Mouse (Mus musculus) C2C12 (cell line): ENCODE data around the gene Glb1l.

ENCODE experiments used
- CEBPB ChIP-seq: IDR thresholded peaks from one replicate; pipeline ENCODE4 v1.6.1; 2011; ENCODE audit warnings: low read depth, mild to moderate bottlenecking, control low read depth, moderate library complexity
- CTCF ChIP-seq: IDR thresholded peaks from one replicate; pipeline ENCODE4 v1.5.1; 2011; ENCODE audit not compliant: control insufficient read depth, insufficient read depth, insufficient read length
- FOSL1 ChIP-seq: IDR thresholded peaks from one replicate; pipeline ENCODE4 v1.8.0; 2011; ENCODE audit warnings: mild to moderate bottlenecking, low read length; ENCODE audit not compliant: poor library complexity, insufficient read depth, severe bottlenecking
- MAX ChIP-seq: IDR thresholded peaks from one replicate; pipeline ENCODE4 v1.6.1; 2011; ENCODE audit warnings: mild to moderate bottlenecking, control low read depth
- MYOD1 ChIP-seq: IDR thresholded peaks from one replicate; pipeline ENCODE4 v1.6.1; 2011; ENCODE audit warnings: low read depth; ENCODE audit not compliant: control insufficient read depth, insufficient read length
- MYOG ChIP-seq: IDR thresholded peaks from one replicate; pipeline ENCODE4 v1.6.1; 2011; ENCODE audit not compliant: control insufficient read depth, insufficient read length; ENCODE audit errors: extremely low read depth
- USF1 ChIP-seq: IDR thresholded peaks from one replicate; pipeline ENCODE4 v1.6.1; 2011; ENCODE audit warnings: low read depth, mild to moderate bottlenecking, control low read depth, moderate library complexity

GRCm38 (mm10) chr1:75181377-75181870 is 29.2 kb downstream of the Glb1l start:
- TF ChIP-seq CTCF, result no peak
- TF ChIP-seq USF1, result no peak
- no peak for TF ChIP-seq CEBPB
- no peak for TF ChIP-seq MAX
- no peak for TF ChIP-seq MYOG
- TF ChIP-seq FOSL1, result no peak
- TF ChIP-seq MYOD1, result no peak
